Mouse (Mus musculus): ENCODE data around the gene Hnrnpm.

DNA sequence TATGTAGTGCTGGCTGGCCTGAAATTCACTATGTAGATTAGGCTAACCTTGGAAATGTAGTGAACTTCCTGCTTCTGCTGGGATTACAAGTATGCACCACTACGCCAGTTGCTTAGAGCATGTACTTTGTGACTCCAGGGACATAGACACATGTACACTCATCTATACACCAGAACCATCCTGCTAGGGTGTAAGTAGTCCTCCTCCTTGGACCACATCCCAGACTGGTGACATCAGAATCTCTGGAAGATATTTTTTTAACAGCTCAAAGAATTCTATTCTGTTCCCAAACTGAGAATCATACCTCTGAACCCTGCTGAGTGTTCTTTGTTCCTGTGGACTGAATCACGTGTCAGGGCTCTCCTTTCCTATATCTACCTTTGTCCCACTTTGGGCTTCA, 49.6 kb downstream of the Hnrnpm start:
- TF ChIP-seq CTCF (IDR thresholded peaks at IDR 0.05; ENCODE audit: extremely low read depth, insufficient read depth, low read length) (no peak), POLR2A (IDR thresholded peaks at IDR 0.05; ENCODE audit: extremely low read depth, insufficient read depth, low read length) (no peak)
